Mouse (Mus musculus): Measurements from ENCODE around the gene Tmem60.

Gene Tmem60

GRCm38 (mm10) chr5:20881915-20882800 lies at the start of gene Tmem60, which contains the start of gene Phtf2:
Gene Tmem60, plus strand, starts transcription at chr5:20882191.
Gene Phtf2, minus strand, starts transcription at chr5:20882124.
- peak; percentile 99 for DNase-seq (ENCODE audit: extremely low read depth, insufficient read length, low spot score)

- DNase-seq (ENCODE audit: extremely low read depth, insufficient read length, low spot score) = no peak
Measured at GRCm38 (mm10) chr5:20834399-20834798, 47.6 kb upstream of the Tmem60 start.

GRCm38 (mm10) chr5:20837082-20837481 lies 44.9 kb upstream of the Tmem60 start:
- no peak for DNase-seq (ENCODE audit: extremely low read depth, insufficient read length, low spot score)

- no peak for DNase-seq (ENCODE audit: extremely low read depth, insufficient read length, low spot score)
Measured at GRCm38 (mm10) chr5:20843405-20843804, 38.6 kb upstream of the Tmem60 start.

GRCm38 (mm10) chr5:20843816-20844215 lies 38.2 kb upstream of the Tmem60 start:
- DNase-seq (ENCODE audit: extremely low read depth, insufficient read length, low spot score) = no peak

- DNase-seq (ENCODE audit: extremely low read depth, insufficient read length, low spot score) = no peak
Measured at GRCm38 (mm10) chr5:20847010-20847409, 35.0 kb upstream of the Tmem60 start.

- DNase-seq (ENCODE audit: extremely low read depth, insufficient read length, low spot score) = no peak
Measured at GRCm38 (mm10) chr5:20855066-20855465, 26.9 kb upstream of the Tmem60 start.

- DNase-seq (ENCODE audit: extremely low read depth, insufficient read length, low spot score) = no peak
Measured at GRCm38 (mm10) chr5:20858404-20858803, 23.6 kb upstream of the Tmem60 start.

GRCm38 (mm10) chr5:20860565-20860964 lies 21.4 kb upstream of the Tmem60 start:
- no peak for DNase-seq (ENCODE audit: extremely low read depth, insufficient read length, low spot score)

GRCm38 (mm10) chr5:20861901-20862300 lies 20.1 kb upstream of the Tmem60 start:
- no peak for DNase-seq (ENCODE audit: extremely low read depth, insufficient read length, low spot score)

- no peak for DNase-seq (ENCODE audit: extremely low read depth, insufficient read length, low spot score)
Measured at GRCm38 (mm10) chr5:20864216-20864969, 17.6 kb upstream of the Tmem60 start.

- DNase-seq (ENCODE audit: extremely low read depth, insufficient read length, low spot score) = no peak
Measured at GRCm38 (mm10) chr5:20865193-20865755, 16.7 kb upstream of the Tmem60 start.

GRCm38 (mm10) chr5:20873146-20873545 lies 8.8 kb upstream of the Tmem60 start:
- DNase-seq (ENCODE audit: extremely low read depth, insufficient read length, low spot score) = no peak

- no peak for DNase-seq (ENCODE audit: extremely low read depth, insufficient read length, low spot score)
Measured at GRCm38 (mm10) chr5:20876934-20877426, 5.0 kb upstream of the Tmem60 start.

GRCm38 (mm10) chr5:20880386-20880785 lies 1.6 kb upstream of the Tmem60 start:
- no peak for DNase-seq (ENCODE audit: extremely low read depth, insufficient read length, low spot score)

GRCm38 (mm10) chr5:20880797-20881775 lies 905 bp upstream of the Tmem60 start:
- peak; percentile 66 for DNase-seq (ENCODE audit: extremely low read depth, insufficient read length, low spot score)

- DNase-seq (ENCODE audit: extremely low read depth, insufficient read length, low spot score) = no peak
Measured at GRCm38 (mm10) chr5:20884036-20884620, 2.1 kb downstream of the Tmem60 start.

- no peak for DNase-seq (ENCODE audit: extremely low read depth, insufficient read length, low spot score)
Measured at GRCm38 (mm10) chr5:20897446-20898167, 15.6 kb downstream of the Tmem60 start.

- no peak for DNase-seq (ENCODE audit: extremely low read depth, insufficient read length, low spot score)
Measured at GRCm38 (mm10) chr5:20904647-20905046, 22.7 kb downstream of the Tmem60 start.
